In the genomic region with DNA sequence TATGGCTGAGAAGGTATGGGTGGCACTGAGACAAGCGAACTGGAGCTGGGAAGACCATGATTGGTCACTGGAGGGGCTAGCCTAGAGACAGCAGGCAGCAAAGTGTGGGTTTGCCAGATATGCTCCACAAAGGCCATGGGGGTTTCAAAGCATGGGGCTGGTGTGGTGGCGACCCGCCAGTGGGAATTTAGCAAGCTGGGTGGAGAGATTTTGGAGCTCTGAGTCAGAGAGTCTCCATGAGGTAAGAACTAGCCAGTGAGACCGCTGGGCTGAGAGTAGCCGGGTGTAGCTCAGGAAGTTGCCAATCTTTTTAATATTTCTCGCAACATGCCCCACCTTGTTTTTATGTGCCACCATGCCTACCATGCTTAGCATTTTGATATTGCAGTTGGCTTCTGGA, we compare ENCODE assay signal across 10 mouse cellular contexts.
"Had no signal": no experiment of that assay in that cellular context is flagged by ENCODE, and none has a peak within 500 bp of the region (broad histone marks: within the 10 kb centered on the region; RNA-seq: fewer than 3 reads in every experiment).

No protein-coding gene starts in this region.

- DNase-seq: lung, adult 18-20 months; lung, embryonic 14.5 days; lung, postnatal 10 days; lung, postnatal 4 days; retina, postnatal 1 day; right cerebral cortex, adult 18-20 months; right cerebral cortex, postnatal 25 days; thymus, adult 2 months; thymus, postnatal 25 days; thymus, postnatal 4 days had no signal
